Mouse (Mus musculus): ENCODE measurements at regions not wholly inside any gene's neighbourhood (a gene's known extent, or its start where the extent isn't known, plus 50 kb on each side); places are given as distances from the start of the nearest gene placed in this dataset.
"Not testable (repeated sequence)": the region's sequence is repeated elsewhere in the genome, so short reads cannot be mapped to it uniquely, and the experiment has no call there.

DNA sequence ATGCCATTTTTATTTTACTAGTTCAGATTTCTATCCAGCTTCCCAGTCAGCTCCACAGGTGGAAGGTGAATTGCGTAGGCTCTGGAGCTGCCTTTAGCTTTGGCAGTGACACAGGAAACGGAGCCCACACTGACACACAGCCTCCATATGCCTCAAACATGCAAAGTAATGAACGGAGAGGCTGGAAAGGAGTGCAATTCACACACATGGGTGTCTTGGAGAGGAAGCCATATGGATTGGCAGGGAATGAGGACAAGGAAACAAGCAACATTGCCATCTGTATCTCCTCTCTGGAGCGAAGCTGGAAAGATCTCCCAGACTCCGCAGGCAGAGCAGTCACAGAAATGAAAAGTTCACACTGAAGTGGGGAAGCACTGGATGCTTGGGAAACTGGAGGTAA, 201.6 kb upstream of the 4930452B06Rik start:
- peak; percentile 82 for DNase-seq

DNA sequence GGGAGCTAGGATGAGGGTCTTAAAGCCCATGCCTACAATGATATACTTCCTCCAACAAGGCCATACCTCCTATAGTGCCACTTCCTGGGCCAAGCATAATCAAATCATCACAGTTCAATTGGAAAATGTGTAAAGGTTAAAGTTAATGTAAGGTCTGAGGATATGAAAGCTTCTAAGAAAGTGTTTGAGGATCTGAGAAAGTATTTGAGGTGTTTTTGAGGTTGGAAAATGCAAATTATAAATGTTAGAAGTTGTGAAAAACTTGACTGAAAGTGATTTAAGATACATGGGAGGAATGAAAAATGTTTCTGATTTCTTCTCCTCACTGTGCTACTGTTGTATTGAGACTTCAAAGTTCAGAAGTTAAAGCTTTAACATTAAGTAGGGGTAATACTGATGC, 185.5 kb upstream of the 4930452B06Rik start:
- DNase-seq: no peak

DNA sequence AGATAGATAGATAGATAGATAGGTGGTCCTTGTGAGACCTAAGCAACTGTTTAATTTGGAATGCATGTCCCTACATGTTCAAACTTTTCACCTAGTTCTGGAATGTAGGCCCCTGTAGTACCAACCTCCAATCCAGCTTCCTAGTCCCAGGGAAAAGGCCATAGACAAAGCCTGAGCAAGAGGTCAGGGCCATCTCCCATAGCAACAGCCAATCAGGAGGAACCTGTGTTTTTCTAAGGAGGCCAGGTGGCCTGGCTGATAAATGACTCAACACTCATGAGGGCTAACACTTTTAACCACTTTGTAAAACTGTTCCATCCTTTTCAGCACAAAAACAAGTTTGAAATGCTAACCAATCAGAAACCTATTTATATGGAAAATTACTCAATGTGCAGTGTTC, 184.2 kb upstream of the 4930452B06Rik start:
- DNase-seq: no peak

DNA sequence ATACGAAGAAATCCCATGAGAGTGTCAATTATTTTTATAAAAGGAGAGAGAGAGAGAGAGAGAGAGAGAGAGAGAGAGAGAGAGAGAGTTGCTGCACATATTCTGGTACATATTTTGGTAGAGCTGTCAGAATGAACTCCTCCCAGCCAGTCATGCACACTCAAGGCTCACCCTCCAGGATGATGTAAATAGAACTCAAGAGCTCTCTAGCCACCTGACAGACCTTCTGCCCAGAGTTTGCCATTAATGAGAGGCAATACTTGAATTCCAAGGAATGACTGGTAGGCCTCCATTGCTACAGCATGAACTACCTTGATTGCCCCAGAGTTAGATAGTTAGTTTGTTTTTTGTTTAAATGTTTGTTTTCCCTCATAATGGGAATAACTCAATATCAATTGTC, 167.5 kb upstream of the 4930452B06Rik start:
- DNase-seq: no peak

DNA sequence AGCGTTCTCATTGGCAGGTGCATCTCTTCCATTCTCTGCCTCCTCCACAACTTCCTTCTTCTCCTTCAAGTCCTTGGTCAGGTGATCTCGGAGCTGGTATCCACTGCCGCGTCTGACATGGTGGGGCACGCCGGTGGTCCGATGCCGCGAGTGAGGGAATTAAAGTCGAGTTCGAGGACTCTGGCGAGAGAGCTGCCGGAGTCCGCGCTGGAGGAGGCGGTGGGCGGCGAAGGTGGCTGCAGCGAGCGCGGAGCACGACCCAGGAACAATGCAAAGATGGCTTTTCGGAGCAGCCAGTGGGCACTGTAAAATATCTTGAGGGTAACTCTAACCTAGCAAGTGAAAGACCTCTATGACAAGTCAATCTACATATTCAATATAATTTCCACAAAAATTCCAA, 134.2 kb upstream of the 4930452B06Rik start:
- not testable (repeated sequence) for DNase-seq

DNA sequence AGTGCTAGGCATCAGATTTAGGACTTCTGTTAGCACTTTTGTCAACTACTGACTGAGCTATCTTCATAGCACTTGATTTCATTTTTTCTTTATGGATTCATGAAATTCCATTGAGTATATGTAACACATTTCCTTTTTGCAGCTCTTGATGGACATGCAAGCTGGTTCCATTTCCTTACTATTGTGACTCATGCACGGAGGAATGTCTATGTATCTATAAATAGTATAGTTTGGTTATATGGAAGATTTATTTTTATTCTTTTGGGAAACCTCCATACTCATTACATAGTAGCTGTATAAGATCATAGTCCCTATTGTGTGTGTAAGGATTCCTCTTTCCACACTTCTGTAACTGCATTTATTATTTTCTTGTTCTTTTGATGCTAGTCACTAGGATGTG, 123.3 kb upstream of the 4930452B06Rik start:
- no peak for DNase-seq

DNA sequence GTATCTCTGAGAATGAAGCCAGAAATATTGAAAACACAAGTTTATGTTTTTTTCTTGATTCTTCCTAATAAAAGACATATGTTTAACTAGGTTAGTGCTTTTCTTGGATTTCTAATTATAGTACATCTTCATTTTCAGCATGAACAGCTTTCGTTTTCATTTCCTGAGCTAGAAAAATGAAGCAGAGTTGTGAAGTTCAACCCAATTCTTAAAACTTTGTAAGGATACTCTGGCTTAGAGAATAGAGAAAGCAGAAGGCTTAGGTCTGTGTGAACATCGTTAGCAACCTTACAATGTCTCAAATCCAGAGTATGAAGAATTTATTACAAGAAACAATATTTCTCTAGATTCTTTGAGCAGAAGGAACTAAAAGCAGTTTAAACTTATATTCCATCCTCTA, 94.5 kb upstream of the 4930452B06Rik start:
- no peak for DNase-seq

DNA sequence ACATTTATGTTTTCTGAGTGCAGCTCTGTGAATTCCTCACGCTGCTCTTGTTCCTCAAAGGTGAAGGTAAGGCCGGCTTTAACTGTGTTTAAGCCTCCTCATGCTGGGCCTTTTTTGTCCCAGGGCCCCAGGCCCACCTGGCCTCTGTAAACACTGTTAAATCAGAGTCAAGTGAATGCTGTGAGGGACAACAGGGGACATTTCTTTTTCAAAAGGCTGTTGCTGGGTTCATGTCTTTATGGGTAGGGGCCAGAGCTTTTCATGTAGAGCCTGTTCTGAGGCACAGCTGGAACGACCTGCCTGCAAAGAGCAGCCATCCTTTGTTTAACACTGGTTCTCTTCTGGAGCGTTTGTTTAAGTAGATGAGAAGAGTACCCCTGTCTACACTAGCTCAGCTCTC, 70.8 kb upstream of the 4930452B06Rik start:
- no peak for DNase-seq

DNA sequence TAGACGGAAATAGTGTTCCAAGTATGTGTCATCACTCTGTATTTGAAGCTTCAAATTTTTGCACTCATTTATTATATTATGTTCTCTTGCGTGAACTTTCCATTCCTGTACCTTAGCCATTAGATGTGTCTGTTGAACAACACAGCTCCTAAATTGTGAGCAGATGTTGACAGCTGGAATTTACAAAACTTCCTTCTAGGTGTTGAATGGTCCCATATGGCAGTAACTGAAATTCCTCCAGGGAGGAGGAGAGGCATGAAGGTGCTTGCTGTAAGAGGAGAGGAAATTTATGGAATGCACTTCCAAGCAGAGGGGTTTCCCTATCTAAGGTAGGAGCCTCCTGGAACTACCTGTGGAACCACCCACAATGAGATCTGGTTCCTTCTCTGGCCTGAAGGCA, 67.2 kb upstream of the 4930452B06Rik start:
- DNase-seq: no peak

DNA sequence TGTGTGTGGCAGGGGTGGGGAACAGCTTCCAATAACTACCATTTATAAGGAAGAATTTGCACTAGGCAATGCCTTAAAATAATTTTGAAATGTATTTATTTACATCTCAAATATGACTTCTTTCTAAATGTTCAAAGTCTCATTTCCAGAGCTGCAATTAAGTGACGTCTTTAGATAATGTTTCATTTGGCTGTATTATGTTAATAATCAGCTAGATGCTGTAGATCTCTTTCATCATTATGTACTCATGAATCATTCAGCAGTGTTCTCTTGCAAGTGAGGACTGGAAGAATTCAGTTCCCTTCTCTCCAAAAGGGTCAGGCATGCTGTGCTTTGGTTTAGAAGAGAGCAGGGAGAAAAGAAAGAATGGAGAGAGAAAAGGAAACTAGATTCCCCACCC, 61.3 kb upstream of the 4930452B06Rik start:
- no peak for DNase-seq
